In the genomic region with DNA sequence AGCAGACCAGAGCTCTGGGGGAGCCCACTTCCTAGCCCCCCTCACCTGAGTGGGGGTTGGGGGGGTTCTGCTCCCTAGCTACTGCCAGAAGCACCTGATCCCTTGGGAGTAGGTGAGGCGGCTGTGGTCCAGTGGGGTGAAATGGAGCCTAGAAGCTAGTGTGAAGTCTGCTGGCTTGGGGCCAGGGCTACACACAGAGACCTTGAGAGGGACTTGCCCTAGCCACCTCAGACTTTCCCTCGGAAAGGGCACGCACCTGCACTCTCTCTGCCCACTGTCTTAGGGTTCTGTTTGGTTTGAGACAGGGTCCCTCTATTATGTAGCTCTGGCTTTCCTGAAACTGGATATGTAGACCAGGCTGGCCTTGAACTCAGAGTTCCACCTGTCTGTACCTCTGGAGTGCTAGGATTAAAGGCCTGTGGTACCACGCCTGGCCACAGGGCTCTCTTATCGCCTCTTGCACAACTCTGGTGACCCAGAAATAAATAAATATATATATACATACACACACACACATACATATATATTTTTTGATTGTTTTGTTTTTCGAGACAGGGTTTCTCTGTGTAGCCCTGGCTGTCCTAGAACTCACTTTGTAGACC, we compare ENCODE assay signal across 8 mouse cellular contexts. TPM values are rescaled to one million over a fixed set of nuclear protein-coding genes. Genes with fewer than 3 reads are reported as not detected.
DNase-seq lines count a peak whose midpoint lies in the region; ATAC-seq and TF ChIP-seq lines count a peak whose summit lies in the region.

No protein-coding gene starts in this region.

- TF ChIP-seq CTCF in forebrain, postnatal 0 days (IDR thresholded peaks at IDR 0.05; ENCODE audit: low read depth) = no peak
- no peak; the same call in 1 of the 2 replicates for TF ChIP-seq CTCF in liver, embryonic 14.5 days (IDR thresholded peaks at IDR 0.05; ENCODE audit: low read depth)

- no peak; the same call in 1 of the 2 replicates for ATAC-seq in forebrain, postnatal 0 days
- peak; percentile 43 for ATAC-seq in intestine, embryonic 14.5 days (replicated peaks; ENCODE audit: low FRiP score, low TSS enrichment, low read depth)
- ATAC-seq in liver, embryonic 14.5 days (ENCODE audit: insufficient read depth) = peak; percentile 47
- ATAC-seq in monocyte, adult 5-6 weeks (replicated peaks; ENCODE audit: insufficient number of reproducible peaks, low FRiP score, low TSS enrichment, poor library complexity, severe bottlenecking) = no peak

- peak overlapping the region; percentile 82 for H3K27ac ChIP-seq in forebrain, postnatal 0 days (ENCODE audit: low read depth, low read length)
- peak overlapping the region; percentile 65 for H3K27ac ChIP-seq in intestine, embryonic 14.5 days (ENCODE audit: low read depth)
- peak overlapping the region; percentile 1 for H3K27ac ChIP-seq in liver, embryonic 14.5 days

- H3K4me1 ChIP-seq in forebrain, postnatal 0 days (ENCODE audit: insufficient read depth) = no peaks in the 10 kb centered on the region; the same call in 1 of the 2 replicates
- peaks cover 8% of the 10 kb centered on the region for H3K4me1 ChIP-seq in intestine, embryonic 14.5 days (replicated peaks; ENCODE audit: control insufficient read depth, insufficient read depth, low read length)
- H3K4me1 ChIP-seq in liver, embryonic 14.5 days (replicated peaks; ENCODE audit: control insufficient read depth in 2 of 2, insufficient read depth in 2 of 2, low read length in 1 of 2) = peaks cover 8 to 17% of the 10 kb centered on the region in 2 experiments

- H3K4me2 ChIP-seq in forebrain, postnatal 0 days (ENCODE audit: low read depth) = peak overlapping the region; percentile 73
- H3K4me2 ChIP-seq in intestine, embryonic 14.5 days (ENCODE audit: low read length) = peak overlapping the region; percentile 87
- peak overlapping the region; percentile 70 for H3K4me2 ChIP-seq in liver, embryonic 14.5 days (ENCODE audit: low read depth)

- H3K36me3 ChIP-seq in forebrain, postnatal 0 days (ENCODE audit: insufficient read depth) = peaks cover 19% of the 10 kb centered on the region
- peaks cover 23% of the 10 kb centered on the region for H3K36me3 ChIP-seq in intestine, embryonic 14.5 days (ENCODE audit: control insufficient read depth, insufficient read depth, low read length)
- H3K36me3 ChIP-seq in liver, embryonic 14.5 days (replicated peaks; ENCODE audit: control insufficient read depth, insufficient read depth, low read depth) = peaks cover 3% of the 10 kb centered on the region

- TF ChIP-seq EP300 in liver, embryonic 14.5 days (IDR thresholded peaks at IDR 0.05; ENCODE audit: low read depth) = no peak

- no peaks in the 10 kb centered on the region for H3K27me3 ChIP-seq in forebrain, postnatal 0 days (ENCODE audit: insufficient read depth, low read length)
- H3K27me3 ChIP-seq in intestine, embryonic 14.5 days (replicated peaks; ENCODE audit: control insufficient read depth, insufficient read depth, low read length) = no peaks in the 10 kb centered on the region
- no peaks in the 10 kb centered on the region for H3K27me3 ChIP-seq in liver, embryonic 14.5 days (ENCODE audit: control insufficient read depth, insufficient read depth, low read length)

- 31% methylated on average over 6 of the region's 6 CpGs for WGBS in forebrain, postnatal 0 days
- WGBS in intestine, embryonic 14.5 days = 23% methylated on average over 6 of the region's 6 CpGs
- whole genome bisulfite sequencing in liver, embryonic 14.5 days (ENCODE audit: insufficient replicate concordance) = 12% methylated on average over 6 of the region's 6 CpGs

- H3K4me3 ChIP-seq in forebrain, postnatal 0 days (ENCODE audit: low read depth, low read length) = peak overlapping the region; percentile 54
- peak overlapping the region; percentile 93 for H3K4me3 ChIP-seq in intestine, embryonic 14.5 days (ENCODE audit: low read depth, low read length)
- peak overlapping the region; percentile 78 to 80 for H3K4me3 ChIP-seq in liver, embryonic 14.5 days (ENCODE audit: insufficient read depth in 1 of 2, low read depth in 2 of 2, low read length in 2 of 2)

- peak; percentile 65 for DNase-seq in left cerebral cortex, postnatal 4 days
- no peak for DNase-seq in left cerebral cortex, adult 8-10 months (ENCODE audit: low spot score in 2 of 2)
- DNase-seq in adrenal gland, postnatal 14 days = peak; percentile 87
- DNase-seq in forebrain, postnatal 0 days = no peak
- DNase-seq in intestine, embryonic 14.5 days (ENCODE audit: low spot score) = no peak
- no peak for DNase-seq in liver, embryonic 14.5 days (ENCODE audit: low read depth in 3 of 3, low spot score in 3 of 3)
- DNase-seq in naive thymus-derived CD4-positive, alpha-beta T cell, adult 2 months (ENCODE audit: low read depth) = peak; percentile 64

- peak overlapping the region; percentile 76 for H3K9ac ChIP-seq in forebrain, postnatal 0 days
- H3K9ac ChIP-seq in intestine, embryonic 14.5 days (ENCODE audit: low read length) = peak overlapping the region; percentile 77
- H3K9ac ChIP-seq in liver, embryonic 14.5 days (replicated peaks) = peak overlapping the region; percentile 92

- H3K9me3 ChIP-seq in forebrain, postnatal 0 days (ENCODE audit: low read length) = no peaks in the 10 kb centered on the region
- H3K9me3 ChIP-seq in intestine, embryonic 14.5 days (ENCODE audit: control insufficient read depth, low read length) = no peaks in the 10 kb centered on the region
- H3K9me3 ChIP-seq in liver, embryonic 14.5 days (ENCODE audit: control insufficient read depth, low read length) = no peaks in the 10 kb centered on the region

- intact Hi-C loops in left cerebral cortex, postnatal 4 days (cut with DNase I) = no loop called here

RNA-seq across cellular contexts. Expression of a gene that starts 0.8 kb away (rescaled TPM):
- total RNA-seq in left cerebral cortex, postnatal 4 days (2021) = 100 to 1,000 TPM; 111 to 112 TPM
- 10 to 100 TPM; 53.6 to 63.7 (median 58.8) TPM for total RNA-seq in left cerebral cortex, adult 8-10 months (2022)
- 316 and 330 TPM in 2 replicates for total RNA-seq in adrenal gland, postnatal 14 days (2021)
- total RNA-seq in forebrain, postnatal 0 days (2014; rRNA removed) = 136 and 138 TPM in 2 replicates
- polyA plus RNA-seq in forebrain, postnatal 0 days (2015; fragmentation: Nextera tagmentation; extraction: Ambion mirVana) = 219 and 238 TPM in 2 replicates
- 200 TPM in 2 replicates for polyA plus RNA-seq in intestine, embryonic 14.5 days (2014; fragmentation: Nextera tagmentation; extraction: Ambion mirVana)
- 32.0 and 51.1 TPM in 2 replicates for polyA plus RNA-seq in liver, embryonic 14.5 days (2012; rRNA removed)
- 99.9 and 103 TPM in 2 replicates for polyA plus RNA-seq in liver, embryonic 14.5 days (2014; fragmentation: Nextera tagmentation; extraction: Ambion mirVana)
- 318 to 422 TPM (median 336 TPM) in 3 replicates for total RNA-seq in monocyte, adult 5-6 weeks (2017)

RNA-seq across cellular contexts. Expression of a gene that starts 3.4 kb away (rescaled TPM):
- total RNA-seq in left cerebral cortex, postnatal 4 days (2021) = not detected
- total RNA-seq in left cerebral cortex, adult 8-10 months (2022) = not detected
- 0.79 and 2.1 TPM in 2 replicates for total RNA-seq in adrenal gland, postnatal 14 days (2021)
- total RNA-seq in forebrain, postnatal 0 days (2014; rRNA removed) = 0.23 TPM in 1 of 2 replicates, not detected in the other
- 0.20 and 0.22 TPM in 2 replicates for polyA plus RNA-seq in forebrain, postnatal 0 days (2015; fragmentation: Nextera tagmentation; extraction: Ambion mirVana)
- 0.19 and 0.43 TPM in 2 replicates for polyA plus RNA-seq in intestine, embryonic 14.5 days (2014; fragmentation: Nextera tagmentation; extraction: Ambion mirVana)
- polyA plus RNA-seq in liver, embryonic 14.5 days (2012; rRNA removed) = 0.19 and 0.38 TPM in 2 replicates
- 0.37 and 0.58 TPM in 2 replicates for polyA plus RNA-seq in liver, embryonic 14.5 days (2014; fragmentation: Nextera tagmentation; extraction: Ambion mirVana)
- not detected in 3 replicates for total RNA-seq in monocyte, adult 5-6 weeks (2017)

RNA-seq across cellular contexts. Expression of a gene that starts 6.3 kb away (rescaled TPM):
- total RNA-seq in left cerebral cortex, postnatal 4 days (2021) = 10 to 100 TPM; 27.8 to 36.4 TPM
- total RNA-seq in left cerebral cortex, adult 8-10 months (2022) = 10 to 100 TPM; 46.3 to 59.7 (median 50.8) TPM
- total RNA-seq in adrenal gland, postnatal 14 days (2021) = 37.5 and 45.2 TPM in 2 replicates
- total RNA-seq in forebrain, postnatal 0 days (2014; rRNA removed) = 25.2 and 31.5 TPM in 2 replicates
- 53.2 and 55.6 TPM in 2 replicates for polyA plus RNA-seq in forebrain, postnatal 0 days (2015; fragmentation: Nextera tagmentation; extraction: Ambion mirVana)
- polyA plus RNA-seq in intestine, embryonic 14.5 days (2014; fragmentation: Nextera tagmentation; extraction: Ambion mirVana) = 6.3 and 7.0 TPM in 2 replicates
- polyA plus RNA-seq in liver, embryonic 14.5 days (2012; rRNA removed) = 19.2 and 20.3 TPM in 2 replicates
- polyA plus RNA-seq in liver, embryonic 14.5 days (2014; fragmentation: Nextera tagmentation; extraction: Ambion mirVana) = 32.8 and 33.0 TPM in 2 replicates
- total RNA-seq in monocyte, adult 5-6 weeks (2017) = 10.5 to 13.0 TPM (median 12.1 TPM) in 3 replicates

RNA-seq across cellular contexts. Expression of a gene that starts 12.1 kb away (rescaled TPM):
- total RNA-seq in left cerebral cortex, postnatal 4 days (2021) = 100 to 1,000 TPM in 1 of 2 experiments, 10 to 100 TPM in 1; 98.8 to 106 TPM
- 10 to 100 TPM; 50.2 to 74.0 (median 51.3) TPM for total RNA-seq in left cerebral cortex, adult 8-10 months (2022)
- 349 and 376 TPM in 2 replicates for total RNA-seq in adrenal gland, postnatal 14 days (2021)
- total RNA-seq in forebrain, postnatal 0 days (2014; rRNA removed) = 76.2 and 137 TPM in 2 replicates
- 171 and 193 TPM in 2 replicates for polyA plus RNA-seq in forebrain, postnatal 0 days (2015; fragmentation: Nextera tagmentation; extraction: Ambion mirVana)
- polyA plus RNA-seq in intestine, embryonic 14.5 days (2014; fragmentation: Nextera tagmentation; extraction: Ambion mirVana) = 331 and 332 TPM in 2 replicates
- 36.2 and 56.0 TPM in 2 replicates for polyA plus RNA-seq in liver, embryonic 14.5 days (2012; rRNA removed)
- polyA plus RNA-seq in liver, embryonic 14.5 days (2014; fragmentation: Nextera tagmentation; extraction: Ambion mirVana) = 181 and 190 TPM in 2 replicates
- 275 to 334 TPM (median 300 TPM) in 3 replicates for total RNA-seq in monocyte, adult 5-6 weeks (2017)

RNA-seq across cellular contexts. Expression of a gene that starts 12.7 kb away (rescaled TPM):
- total RNA-seq in left cerebral cortex, postnatal 4 days (2021) = 10 to 100 TPM; 33.3 to 47.7 TPM
- total RNA-seq in left cerebral cortex, adult 8-10 months (2022) = 10 to 100 TPM; 31.4 to 46.1 (median 38.0) TPM
- total RNA-seq in adrenal gland, postnatal 14 days (2021) = 24.8 and 37.7 TPM in 2 replicates
- 13.5 and 24.2 TPM in 2 replicates for total RNA-seq in forebrain, postnatal 0 days (2014; rRNA removed)
- 17.0 and 18.9 TPM in 2 replicates for polyA plus RNA-seq in forebrain, postnatal 0 days (2015; fragmentation: Nextera tagmentation; extraction: Ambion mirVana)
- 15.9 and 20.1 TPM in 2 replicates for polyA plus RNA-seq in intestine, embryonic 14.5 days (2014; fragmentation: Nextera tagmentation; extraction: Ambion mirVana)
- polyA plus RNA-seq in liver, embryonic 14.5 days (2012; rRNA removed) = 6.2 and 6.5 TPM in 2 replicates
- 6.6 and 7.6 TPM in 2 replicates for polyA plus RNA-seq in liver, embryonic 14.5 days (2014; fragmentation: Nextera tagmentation; extraction: Ambion mirVana)
- 25.1 to 38.5 TPM (median 38.4 TPM) in 3 replicates for total RNA-seq in monocyte, adult 5-6 weeks (2017)

Comparison
In these comparisons a context has a peak if more than half of its experiments do, and no peak if none do; other contexts are left out.
1. DNase-seq: peak in left cerebral cortex, postnatal 4 days (single experiment), adrenal gland, postnatal 14 days (single experiment) and naive thymus-derived CD4-positive, alpha-beta T cell, adult 2 months (single experiment); none in left cerebral cortex, adult 8-10 months (0 of 2), forebrain, postnatal 0 days (single experiment), intestine, embryonic 14.5 days (single experiment) and liver, embryonic 14.5 days (0 of 3).
2. ATAC-seq: peak in intestine, embryonic 14.5 days (single experiment) and liver, embryonic 14.5 days (single experiment); none in forebrain, postnatal 0 days (single experiment) and monocyte, adult 5-6 weeks (single experiment).
3. H3K27ac ChIP-seq: peak in every context shown above with its lines; median percentile 82 in forebrain, postnatal 0 days; 65 in intestine, embryonic 14.5 days; 1 in liver, embryonic 14.5 days.
4. Peak in every context shown above with its lines, with median percentiles within 50 percentile points of each other: H3K4me2 ChIP-seq, H3K4me3 ChIP-seq and H3K9ac ChIP-seq.